Mouse (Mus musculus): Measurements from ENCODE around the gene Mfap2.

Mfap2 gene

DNA sequence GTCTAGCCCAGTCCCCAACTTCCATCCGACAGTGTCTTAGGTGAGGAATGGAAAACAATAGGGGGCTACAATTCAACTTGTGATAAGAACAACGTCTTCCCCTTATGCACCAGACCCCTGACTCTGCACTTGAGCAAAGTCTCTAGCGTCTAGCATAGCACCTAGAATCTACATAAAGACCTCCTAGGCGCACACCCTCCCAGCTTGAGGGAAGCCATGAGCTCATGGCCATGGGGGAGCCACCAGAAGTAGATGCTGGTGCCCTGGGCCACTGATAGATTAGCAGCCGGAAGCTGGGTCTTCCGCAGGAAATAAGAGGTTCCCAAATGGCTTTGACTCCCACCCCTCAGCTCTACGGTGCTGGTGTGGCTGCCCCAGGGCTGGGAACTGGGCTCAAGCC, 22.7 kb upstream of the Mfap2 start:
- peak; percentile 43 for DNase-seq (ENCODE audit: low spot score)

DNA sequence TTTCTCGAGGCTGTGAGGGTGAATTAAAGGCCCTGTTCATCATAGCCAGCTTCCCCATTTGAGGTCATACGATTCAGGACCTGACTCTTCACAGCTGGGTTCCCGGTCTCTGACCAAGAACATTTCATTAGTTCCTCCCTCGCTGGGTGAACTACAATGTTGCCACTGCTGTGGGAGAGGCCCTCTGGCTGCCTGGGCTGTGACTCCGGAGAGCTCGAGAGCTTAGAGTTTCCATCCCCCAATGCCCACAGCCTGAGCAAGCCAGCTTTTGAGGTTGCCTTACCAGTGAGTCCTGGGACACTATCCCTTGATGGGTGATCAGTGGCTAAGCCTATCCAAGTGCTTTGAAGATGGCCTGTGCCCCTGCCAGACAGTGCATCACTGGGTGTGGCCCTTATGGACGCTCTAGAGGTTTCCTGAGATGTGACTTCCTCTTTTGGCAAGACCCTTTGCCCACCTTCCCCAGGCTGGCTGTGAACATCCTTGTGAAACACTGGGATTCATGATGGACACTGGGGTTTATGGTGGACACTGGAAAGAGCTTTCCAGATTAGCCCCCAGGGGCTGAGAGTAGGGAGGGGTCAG, 21.4 kb upstream of the Mfap2 start:
- peak; percentile 48 for DNase-seq (ENCODE audit: low spot score)

DNA sequence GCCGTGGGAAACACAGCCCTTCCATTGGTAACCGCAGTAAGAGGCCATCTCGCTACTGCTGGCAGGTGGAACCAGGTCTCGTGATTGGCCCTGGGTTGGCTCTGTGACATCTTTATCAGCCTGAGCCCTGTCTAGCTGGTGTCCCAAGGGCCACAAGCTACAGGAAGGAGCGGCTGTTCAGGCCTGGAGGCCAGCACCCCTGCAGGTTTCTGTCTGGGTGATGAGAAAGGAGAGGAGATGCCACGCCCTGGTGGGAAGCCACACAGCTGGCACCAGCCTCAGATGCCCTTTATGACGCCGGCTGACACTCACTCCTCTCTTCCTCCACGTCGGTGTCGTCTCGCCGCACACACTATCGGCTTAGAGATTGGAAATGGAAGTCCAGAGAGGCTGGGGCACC, 20.8 kb upstream of the Mfap2 start:
- DNase-seq (ENCODE audit: low spot score), result peak; percentile 39

DNA sequence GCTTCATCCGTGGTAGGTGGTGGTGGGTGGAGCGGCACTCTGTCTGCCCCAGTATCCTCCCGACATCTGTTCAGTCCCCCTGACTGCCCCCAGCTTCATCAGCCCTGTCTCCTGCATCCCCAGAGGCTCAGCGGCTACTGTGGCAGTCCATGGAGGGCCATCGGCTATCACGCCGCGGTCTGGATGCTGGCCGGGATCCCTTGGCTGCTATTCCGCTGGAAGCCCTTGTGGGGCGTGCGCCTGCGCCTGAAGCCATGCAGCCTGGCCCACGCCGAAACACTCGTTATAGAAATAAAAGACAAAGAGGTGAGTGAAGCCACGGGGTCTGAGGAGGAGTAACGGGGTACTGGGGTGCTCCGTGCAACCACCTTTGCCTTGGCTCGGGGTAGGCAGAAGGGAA, 18.0 kb upstream of the Mfap2 start:
- no peak for DNase-seq (ENCODE audit: low spot score)

DNA sequence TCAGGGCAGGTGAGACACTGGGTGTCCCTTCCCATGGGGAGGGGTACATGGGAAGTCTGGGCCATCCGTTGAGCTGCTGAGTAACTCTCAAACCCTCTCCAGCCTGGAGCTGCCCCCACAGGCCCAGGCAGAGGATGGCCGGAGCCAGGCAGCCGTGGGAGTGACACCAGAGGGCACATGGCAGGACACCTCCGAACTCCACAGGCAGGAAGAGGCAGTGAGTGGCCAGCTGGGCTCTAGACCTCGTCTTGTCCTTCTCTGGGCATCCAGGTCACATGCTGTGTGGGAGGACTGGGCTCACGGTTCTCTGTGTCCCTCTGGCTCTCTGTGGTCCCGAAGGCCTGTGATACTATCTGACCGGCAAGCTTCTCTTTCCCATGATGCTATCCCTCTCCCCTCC, 16.4 kb upstream of the Mfap2 start:
- DNase-seq (ENCODE audit: low spot score), result peak; percentile 71

DNA sequence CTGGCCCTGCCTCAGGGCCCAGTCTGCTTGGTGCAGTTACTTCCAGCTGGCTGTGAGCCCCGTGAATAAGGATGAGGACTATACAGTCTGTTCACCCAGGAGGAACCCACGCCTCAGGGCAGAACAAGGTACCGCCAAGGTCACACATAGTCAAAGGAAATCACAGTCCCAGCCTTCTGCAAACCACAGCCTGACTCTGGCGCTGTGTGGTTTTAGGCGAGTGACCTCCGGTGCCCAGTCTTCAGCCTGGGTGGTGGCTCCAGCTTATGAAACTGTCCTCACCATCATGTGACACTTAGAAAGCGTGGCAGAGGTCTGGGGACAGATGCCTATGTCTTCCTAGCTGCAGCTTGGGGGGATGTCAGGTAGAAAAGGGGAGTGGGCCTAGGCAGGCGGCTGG, 14.4 kb upstream of the Mfap2 start:
- no peak for DNase-seq (ENCODE audit: low spot score)

DNA sequence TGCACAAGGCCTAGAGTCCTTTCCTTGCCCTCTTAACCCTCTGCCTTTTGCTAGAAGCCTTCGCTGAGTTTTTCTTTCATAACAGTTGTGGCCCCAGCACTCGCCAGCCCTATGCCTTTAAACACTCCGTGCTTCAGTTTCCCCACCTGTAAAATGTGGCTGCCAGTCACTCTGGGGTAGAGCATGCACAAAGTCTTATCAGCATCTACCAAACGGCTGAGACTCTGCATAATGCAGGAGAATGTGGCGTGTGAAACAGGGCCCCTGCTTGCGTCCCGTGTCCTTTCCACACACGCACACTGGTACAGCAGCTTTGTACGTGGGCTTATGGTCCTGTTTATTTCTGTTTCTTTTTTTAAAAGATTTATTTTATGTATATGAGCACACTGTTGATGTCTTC, 13.4 kb upstream of the Mfap2 start:
- no peak for DNase-seq (ENCODE audit: low spot score)

DNA sequence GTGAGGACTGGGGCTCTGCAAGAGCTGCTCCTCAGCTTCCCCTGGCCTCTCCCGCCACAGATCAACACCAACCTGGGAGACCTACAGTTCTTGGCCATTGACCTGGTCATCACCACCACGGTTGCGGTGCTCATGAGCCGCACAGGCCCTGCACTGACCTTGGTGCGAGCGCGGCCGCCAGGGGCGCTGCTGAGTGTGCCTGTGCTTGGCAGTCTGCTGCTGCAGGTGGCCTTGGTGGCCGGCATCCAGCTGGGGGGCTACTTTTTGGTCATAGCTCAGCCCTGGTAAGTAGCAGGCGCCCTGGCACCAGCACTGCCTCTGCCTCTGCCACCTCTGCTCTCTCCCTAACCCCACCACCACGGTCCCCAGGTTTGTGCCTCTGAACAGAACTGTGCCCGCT, 4.2 kb upstream of the Mfap2 start:
- DNase-seq (ENCODE audit: low spot score), result peak; percentile 87

DNA sequence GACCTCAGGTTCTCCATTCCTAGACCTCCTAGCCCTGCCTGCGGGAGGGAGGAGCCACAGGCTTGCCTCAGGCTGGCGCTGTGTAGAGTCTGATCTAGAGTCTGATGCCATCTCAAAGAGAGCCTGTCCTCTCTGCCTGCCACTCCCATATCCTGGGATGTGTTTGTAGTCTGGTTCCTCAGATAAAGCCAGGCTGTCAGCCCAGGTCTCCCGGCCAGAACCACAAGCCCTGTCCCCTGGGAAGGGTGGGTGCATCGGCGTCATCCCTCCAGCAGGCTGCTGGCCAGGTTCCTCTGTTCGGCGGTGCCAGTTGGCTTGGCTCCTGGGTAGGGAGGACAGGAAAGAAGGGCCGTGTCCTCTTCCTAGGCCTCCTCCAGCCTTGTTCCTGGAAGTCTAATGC, 2.2 kb upstream of the Mfap2 start:
- no peak for DNase-seq (ENCODE audit: low spot score)

DNA sequence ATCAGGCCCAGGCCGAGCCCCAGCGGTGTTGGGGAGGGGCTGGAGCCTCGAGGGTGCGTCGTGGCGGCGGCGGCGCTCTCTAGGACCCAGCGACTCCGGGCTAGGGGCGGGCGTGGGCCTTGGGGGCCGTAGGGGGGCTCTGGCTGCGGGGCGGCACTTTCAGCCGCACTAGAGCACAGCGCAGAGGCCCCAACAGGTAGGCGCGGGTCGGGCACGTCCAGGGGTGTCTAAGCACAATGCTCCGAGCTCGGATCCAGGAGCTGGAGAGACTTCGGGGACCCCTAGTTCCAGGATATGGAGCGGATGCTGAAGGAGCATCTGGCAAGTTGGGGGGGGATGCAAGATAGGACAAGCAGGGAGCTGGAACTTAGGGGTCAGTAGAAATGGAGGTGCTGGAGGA, 308 bp downstream of the Mfap2 start:
- DNase-seq (ENCODE audit: low spot score), result no peak

DNA sequence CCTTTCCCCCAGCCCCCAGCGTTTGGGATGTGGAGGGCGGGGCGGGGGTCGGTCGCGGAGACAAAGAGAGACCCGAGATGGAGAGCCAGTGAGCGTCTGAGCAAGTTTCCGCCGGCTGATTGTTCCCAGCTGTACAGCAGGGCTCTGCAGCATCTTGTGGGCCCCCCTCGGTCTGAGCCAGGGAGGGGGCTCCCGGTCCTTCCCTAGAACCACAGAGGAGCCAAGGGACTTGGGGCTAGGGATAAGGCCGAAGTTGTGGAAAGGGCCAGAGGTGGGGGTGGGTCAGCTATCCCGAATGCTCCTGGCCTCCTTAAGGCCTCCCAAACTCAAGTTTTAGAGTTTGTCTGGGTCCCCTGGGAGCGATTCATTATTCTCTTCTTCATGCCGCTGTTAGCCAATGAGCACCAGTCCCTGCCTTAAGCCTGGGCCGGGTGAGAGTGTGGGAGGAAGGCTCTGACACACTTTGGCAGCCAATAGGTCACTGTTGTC, 767 bp downstream of the Mfap2 start:
- no peak for DNase-seq (ENCODE audit: low spot score)

DNA sequence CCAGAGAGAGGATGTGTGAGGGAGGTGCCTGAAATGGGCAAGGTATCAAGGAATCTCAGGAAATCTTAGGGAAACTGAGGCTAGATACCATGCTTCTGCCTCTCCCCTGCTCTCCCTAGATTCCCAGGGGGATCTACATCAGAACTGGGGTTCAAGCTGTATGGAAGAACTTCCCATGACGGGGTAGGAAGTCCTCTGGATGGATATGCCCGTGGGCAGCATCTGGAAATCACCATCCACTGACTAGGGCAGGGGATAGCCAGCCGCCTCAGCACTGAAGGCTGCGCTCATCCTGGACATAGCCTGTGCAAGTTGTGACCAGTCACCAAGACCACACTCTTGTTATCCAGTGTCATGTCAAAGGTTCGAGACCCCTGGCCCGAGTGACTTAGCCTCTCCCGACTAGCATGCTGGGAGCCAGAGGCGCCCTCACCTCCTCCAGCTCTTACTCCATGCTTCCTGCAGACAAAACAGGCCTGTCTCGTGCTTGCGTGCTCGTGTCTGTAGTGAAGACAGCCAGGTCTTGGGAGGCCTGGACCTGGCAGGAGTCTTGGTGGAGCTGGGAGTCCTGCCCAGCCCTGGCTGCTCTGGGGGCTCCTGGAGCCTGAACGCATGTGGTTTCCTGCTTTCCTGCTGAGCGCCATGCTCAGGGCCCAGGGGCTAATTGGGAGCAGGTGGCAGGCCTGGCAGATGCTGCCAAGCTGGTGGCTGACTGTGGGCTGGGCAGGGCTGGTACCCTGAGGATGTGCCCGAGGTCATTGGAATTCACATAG, 1.5 kb downstream of the Mfap2 start:
- DNase-seq (ENCODE audit: low spot score), result no peak

DNA sequence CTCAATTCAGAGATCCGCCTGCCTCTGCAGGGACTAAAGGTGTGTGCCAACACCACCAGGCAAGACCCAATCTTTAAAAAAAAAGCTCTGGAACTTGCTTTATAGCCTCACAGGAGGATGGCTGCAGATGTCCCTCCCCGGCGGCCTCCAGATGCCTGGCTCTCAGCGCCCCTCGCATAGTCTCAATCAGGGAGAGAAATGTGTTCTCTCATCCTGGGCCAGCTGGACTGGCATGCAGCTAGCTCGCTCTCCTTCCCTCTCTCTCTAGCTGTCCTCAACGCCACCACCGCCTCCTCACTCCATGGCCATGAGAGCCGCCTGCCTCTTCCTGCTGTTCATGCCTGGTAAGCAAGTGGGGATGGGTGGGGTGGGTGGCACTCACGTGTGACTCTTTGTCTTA, 2.3 kb downstream of the Mfap2 start:
- no peak for DNase-seq (ENCODE audit: low spot score)

DNA sequence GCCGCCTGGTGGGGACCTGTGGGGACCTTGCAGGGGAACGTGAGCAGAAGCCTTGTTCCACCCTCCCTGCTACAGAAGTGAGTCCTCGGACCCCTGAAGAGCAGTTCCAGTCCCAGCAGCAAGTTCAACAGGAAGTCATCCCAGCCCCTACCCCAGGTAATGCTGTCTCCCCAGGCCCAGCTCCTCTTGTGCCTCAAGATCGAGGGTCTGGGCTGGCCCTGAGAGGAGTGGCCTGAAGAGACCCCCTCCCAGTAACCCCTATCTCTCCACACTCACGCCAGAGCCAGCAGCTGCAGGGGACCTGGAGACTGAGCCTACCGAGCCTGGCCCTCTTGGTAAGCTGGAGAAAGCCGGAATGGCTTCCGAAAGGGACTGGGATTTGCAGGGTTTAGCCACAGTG, 3.9 kb downstream of the Mfap2 start:
- no peak for DNase-seq (ENCODE audit: low spot score)

DNA sequence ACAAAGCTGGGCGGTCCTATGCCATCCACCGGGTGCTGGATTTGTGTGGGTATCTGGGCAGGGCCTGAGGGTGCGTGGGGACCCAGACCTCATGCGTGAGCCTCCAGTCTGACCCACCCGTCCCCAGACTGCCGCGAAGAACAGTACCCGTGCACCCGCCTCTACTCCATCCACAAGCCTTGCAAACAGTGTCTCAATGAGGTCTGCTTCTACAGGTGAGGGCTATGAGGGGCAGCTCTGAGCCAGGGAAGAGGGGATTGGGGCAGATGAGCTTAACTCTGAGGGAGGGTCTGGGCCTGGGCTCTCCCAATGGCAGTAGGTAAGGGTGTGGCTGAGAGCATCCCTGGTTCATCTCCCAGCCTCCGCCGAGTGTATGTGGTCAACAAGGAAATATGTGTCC, 4.6 kb downstream of the Mfap2 start:
- no peak for DNase-seq (ENCODE audit: low spot score)

DNA sequence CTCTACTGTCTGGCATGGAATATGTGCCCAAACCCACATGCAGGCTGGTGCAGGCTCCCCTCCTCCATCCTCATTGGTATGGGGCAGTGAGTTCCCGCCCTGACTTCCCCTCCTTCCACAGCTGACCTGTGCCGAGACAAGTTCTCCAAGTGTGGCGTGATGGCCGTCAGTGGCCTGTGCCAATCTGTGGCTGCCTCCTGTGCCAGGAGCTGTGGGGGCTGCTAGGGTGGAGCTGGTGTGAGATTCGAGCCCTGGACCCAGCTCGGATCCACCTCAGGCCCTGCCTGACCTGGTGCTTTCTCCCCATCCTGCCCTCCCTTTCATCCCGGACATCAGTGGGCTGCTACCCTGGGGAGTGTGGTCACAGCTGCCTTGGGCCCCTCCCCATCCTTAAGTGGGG, 5.1 kb downstream of the Mfap2 start:
- no peak for DNase-seq (ENCODE audit: low spot score)

DNA sequence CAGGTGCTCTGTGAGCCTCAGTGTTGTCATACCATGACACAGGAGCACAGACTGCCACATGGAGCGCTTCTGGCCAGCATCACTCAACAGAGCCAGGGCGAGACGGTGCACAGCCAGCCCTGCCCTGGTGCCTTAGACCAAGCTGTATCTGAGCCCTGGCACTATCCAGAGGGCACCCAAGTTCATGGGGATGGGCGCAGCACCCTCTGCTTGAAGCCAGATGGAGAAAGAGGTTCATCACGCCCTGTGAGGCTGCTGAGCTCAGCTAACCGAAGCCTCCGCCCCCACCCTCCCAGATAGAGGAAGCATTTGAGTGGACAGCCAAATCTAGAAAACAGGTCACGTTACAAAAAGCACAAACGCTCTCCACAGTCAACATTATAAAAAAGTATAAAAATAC, 6.1 kb downstream of the Mfap2 start:
- no peak for DNase-seq (ENCODE audit: low spot score)

DNA sequence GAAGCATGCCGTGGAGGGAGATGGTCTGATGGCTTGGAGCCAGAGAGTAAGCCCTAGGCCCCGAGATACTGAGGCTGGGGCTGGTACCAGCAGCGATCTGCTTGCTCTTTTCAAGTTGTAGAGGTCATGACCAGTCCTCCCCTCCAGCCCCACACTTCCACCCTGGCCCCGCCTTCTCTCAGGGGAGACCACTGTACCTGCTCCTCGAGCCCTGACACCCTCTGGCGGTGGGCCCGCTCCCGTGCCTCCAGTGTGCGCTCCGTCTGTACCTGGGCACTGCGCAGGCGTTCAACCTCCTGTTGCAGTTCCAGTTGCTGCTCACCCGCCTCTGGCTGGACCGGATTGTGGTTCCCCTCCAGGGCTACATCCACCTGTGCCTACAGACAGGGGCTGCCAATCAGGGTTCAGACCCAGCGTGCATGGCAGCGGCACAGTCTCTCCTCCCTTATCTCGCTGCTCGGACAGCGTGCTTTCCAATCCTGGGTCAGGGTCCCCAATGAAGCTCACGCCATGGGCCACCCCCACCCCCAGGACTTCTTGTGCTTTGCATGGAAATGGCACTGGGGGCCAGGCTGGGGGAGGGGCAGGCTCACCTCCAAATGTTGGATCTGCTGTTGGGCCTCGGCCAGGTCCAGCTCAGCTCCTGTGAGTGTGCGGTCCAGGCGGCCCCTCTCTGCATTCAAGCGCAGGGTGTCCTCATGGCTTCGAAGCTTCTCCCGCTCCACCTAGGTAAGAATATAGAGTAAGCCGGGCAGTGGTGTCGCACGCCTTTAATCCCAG, 7.6 kb downstream of the Mfap2 start:
- peak; percentile 66 for DNase-seq (ENCODE audit: low spot score)

DNA sequence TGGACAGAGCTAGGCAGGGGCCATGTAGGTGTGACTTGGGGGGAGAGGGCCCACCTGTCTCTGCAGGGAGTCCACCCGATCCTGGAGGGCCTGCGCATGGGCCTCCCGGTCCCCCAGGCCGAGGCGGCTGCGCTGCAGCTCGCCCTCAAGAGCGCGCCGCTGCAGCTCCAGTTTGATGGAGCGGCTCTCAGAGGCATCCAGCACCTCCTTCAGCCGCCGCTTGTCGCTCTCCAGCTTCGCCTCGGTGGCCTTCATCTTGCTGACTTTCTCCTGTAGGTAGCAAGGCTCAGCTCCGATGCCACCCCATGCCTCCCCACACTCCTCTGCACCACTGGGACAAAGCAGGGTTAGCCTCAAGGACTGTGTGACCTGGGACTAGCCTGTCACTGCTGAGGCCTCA, 10.0 kb downstream of the Mfap2 start:
- DNase-seq (ENCODE audit: low spot score), result no peak

DNA sequence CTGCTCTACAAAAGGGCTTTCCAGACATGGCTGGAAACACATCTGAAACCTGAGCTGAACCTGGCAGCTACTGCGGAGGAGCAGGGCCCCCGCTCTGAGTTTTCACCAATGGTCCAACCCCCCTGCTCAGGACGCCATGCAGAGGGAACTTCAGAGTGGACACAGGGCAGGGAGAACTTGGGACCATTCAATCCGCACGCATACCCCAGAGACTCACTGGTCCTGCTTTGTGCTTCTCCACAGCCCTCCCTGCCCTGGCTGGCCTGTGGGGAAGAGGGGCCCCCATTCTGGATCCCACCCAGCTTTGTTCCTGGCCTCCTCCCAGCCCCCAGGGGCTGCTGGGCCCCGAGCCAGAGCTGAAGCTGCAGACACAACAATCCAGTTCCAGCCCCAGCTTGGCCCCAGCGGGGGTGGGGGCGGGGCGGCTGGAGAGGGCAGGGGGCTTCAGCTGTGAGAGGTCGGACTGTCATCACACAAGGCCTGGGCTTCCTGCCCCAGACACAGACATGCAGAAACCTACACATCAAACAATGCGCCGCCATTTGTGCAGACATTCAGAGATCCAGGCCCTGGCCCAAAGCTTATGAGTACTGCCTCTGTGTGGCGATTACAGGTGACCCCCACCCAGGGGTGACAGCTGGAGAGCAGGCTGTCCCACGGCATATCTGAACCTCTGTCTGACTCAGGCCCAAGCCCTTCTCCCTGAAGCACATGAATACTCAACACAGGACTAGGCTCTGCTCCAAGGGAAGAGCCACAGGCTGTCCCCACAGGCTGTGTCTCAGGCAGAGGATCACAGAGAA, 10.8 kb downstream of the Mfap2 start:
- DNase-seq (ENCODE audit: low spot score), result peak; percentile 84

DNA sequence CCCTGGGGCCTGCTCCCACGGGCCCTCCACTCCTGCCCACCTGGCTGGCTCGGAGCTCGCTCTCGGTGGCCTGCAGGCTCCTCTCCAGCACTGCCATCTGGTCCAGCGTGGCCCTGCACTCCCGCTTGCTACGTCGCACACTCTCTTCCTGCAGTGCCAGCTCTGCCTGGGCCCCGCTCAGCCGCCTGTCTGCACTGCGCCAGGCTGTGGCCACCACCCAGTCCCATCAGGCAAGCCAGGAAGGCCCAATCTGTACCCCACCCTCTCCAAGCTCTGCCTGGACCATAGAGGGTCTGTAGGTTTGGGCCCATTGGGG, 11.4 kb downstream of the Mfap2 start:
- no peak for DNase-seq (ENCODE audit: low spot score)

DNA sequence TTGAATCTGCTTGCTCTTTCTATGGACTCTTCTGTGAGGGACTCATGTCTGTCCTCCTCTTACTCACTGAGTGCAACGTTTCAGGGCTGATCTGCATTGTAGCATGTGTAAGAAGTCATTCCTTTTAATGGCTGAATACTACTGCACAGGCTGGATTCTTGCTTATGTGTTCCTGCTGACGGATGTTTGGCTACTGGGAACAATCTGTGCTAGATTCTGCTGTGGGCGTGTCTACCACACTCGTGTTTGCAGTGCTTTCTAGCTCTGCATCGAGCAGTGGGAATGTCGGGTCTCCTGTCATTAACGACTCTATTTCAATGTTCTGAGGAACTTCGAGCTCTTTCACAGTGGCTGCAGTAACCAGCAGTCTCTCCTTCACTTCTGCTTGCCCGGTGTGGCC, 13.8 kb downstream of the Mfap2 start:
- DNase-seq (ENCODE audit: low spot score), result no peak

DNA sequence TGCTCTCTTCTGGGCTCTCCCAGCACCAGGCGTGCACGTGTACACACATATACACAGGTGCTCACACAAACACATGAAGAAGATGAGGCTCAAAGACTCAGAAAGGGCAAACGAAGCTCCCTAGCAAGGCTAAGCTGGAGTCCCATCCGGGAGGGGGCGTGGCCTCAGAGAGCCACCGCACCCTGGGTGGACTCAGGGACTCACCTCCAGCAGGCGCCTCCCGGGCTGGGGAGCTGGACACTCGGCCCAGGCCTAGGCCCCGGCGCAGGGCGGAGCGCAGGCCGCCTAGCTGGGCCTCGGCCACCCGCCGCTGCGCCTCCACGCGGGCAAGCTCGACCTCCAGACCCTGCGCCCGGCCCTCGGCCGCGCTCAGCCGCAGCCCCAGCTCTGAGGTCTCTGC, 14.8 kb downstream of the Mfap2 start:
- DNase-seq (ENCODE audit: low spot score), result peak; percentile 53

Measured in testis, postnatal 10 days (tissue).